Mouse (Mus musculus) megakaryocyte, adult 5-6 weeks (primary cell): ENCODE measurements at regions not wholly inside any gene's neighbourhood (a gene's known extent, or its start where the extent isn't known, plus 50 kb on each side); places are given as distances from the start of the nearest gene placed in this dataset.

Experiments used
- ATAC-seq: 2 replicates; pipeline ENCODE4 v1.8.0; 2016; ENCODE audit warnings: mild to moderate bottlenecking, inconsistent platforms; ENCODE audit not compliant: poor library complexity, severe bottlenecking

GRCm38 (mm10) chr6:49523184-49523583 lies 127.8 kb downstream of the Stk31 start:
- ATAC-seq, result no peak

DNA sequence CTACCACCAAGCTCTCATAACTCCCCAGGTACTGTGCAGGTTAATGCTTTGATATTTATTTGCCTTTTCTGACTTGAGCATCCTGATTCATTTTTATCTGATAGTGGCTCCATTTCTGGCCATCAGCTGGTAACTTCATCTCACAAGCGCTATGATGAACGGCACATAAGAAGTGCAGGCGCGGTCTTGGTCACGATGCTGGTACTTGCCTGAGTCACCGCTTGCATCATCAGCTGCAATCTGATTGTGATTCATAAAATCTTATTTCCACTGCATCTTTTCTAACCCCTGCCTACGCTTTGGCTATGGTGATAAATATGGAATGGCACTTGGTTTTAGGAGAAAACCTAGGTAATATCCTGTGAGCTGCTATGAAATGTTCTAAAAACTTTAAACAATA lies 128.3 kb downstream of the Stk31 start:
- no peak for ATAC-seq

- ATAC-seq, result no peak
Measured at GRCm38 (mm10) chr6:49533956-49534355, 138.6 kb downstream of the Stk31 start.

DNA sequence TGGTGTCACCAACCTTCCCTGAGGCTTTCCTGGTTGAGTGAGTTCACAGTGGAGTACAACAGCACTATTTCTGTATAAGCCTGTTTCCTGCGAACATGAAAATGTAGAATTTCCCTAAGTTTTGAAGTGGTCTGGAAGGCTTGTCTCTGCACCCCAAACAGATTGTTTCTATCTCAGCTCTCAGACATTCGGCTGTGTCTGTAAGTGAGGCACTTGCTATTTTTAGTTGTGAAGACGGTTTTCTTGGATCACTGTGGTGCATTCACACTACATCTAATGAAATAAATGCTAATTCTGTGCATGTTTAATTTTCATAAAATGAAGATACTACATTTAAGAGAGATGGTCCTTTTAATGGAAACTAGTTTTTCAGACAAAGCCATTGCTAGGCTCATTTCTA lies 139.1 kb downstream of the Stk31 start:
- no peak for ATAC-seq

GRCm38 (mm10) chr6:49544946-49545345 lies 149.5 kb downstream of the Stk31 start:
- no peak for ATAC-seq

GRCm38 (mm10) chr6:49555069-49555468 lies 159.7 kb downstream of the Stk31 start:
- no peak for ATAC-seq

- no peak for ATAC-seq
Measured at GRCm38 (mm10) chr6:49558508-49558907, 163.1 kb downstream of the Stk31 start.

- ATAC-seq, result no peak
Measured at GRCm38 (mm10) chr6:49559112-49559511, 163.7 kb downstream of the Stk31 start.

DNA sequence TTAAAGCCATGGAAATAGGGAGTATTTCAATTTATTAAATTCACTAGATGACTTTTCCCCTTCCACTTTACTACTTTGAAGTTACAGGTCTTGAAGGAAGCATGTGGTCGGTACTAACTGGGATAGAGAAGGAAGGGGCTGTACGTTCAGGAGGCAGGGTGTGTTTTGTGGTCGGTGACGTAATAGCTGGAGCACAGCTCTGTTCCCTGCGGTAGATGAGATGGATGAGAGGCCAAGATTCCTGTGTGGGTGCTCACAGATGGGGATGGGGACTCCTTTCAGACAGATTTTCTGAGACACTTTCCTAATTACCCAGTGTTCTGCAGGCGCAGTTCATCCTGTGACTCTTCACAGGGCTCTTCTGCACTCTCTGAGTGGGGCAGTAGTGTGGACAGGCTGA lies 182.9 kb downstream of the Stk31 start:
- no peak for ATAC-seq

- no peak for ATAC-seq
Measured at GRCm38 (mm10) chr6:49579691-49580090, 184.3 kb downstream of the Stk31 start.

DNA sequence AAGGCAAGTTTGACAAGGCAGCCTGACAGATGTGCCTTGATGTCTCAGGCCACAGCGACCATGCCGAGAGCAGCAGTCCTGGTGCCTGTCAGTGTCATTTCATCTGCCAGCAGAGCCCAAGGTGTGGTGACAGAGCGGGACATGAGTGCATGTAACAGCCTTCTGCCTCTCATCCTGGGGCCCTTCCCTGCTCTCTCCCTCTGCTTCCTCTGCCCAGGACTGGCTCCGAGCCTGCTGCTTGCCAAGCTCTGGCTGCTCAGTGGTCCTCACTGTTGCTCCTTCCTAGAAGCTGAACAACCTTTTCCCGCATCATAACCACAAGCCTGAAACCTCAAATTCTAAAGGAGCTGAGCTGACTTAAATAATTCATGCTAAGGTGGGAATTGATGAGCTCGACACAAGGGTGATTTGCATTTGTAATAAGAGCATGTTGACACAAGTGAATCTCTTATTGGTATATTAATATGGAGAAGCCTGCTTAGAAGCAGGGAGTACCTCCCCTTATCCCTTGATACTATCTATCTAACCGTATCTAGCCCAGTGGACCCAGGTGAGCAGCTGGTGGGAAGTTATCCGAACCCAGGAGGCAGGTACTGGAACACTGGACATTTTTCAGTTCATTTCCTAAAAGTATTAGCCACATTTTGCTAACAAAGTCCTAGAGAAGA lies 186.8 kb downstream of the Stk31 start:
- no peak for ATAC-seq

GRCm38 (mm10) chr6:49586553-49586952 lies 191.1 kb downstream of the Stk31 start:
- ATAC-seq, result no peak

DNA sequence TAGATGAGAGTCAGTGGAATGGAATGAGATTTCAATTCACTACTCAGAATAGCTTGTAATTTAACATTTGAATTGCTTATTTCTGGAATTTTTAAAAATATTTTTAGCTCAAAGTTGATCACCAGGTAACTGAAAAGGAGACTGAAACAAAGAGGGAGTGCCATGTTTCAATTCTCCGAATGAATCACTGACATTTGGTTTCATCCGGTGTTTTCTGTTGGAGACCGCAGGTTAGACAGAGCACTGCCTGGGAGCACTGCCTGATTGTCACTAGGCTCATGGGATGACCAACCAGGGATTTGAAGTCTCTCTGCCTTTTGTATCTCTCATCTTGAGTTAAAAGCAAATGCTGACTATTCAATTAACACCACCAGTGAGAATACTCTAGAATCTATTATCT lies 193.3 kb downstream of the Stk31 start:
- no peak for ATAC-seq

DNA sequence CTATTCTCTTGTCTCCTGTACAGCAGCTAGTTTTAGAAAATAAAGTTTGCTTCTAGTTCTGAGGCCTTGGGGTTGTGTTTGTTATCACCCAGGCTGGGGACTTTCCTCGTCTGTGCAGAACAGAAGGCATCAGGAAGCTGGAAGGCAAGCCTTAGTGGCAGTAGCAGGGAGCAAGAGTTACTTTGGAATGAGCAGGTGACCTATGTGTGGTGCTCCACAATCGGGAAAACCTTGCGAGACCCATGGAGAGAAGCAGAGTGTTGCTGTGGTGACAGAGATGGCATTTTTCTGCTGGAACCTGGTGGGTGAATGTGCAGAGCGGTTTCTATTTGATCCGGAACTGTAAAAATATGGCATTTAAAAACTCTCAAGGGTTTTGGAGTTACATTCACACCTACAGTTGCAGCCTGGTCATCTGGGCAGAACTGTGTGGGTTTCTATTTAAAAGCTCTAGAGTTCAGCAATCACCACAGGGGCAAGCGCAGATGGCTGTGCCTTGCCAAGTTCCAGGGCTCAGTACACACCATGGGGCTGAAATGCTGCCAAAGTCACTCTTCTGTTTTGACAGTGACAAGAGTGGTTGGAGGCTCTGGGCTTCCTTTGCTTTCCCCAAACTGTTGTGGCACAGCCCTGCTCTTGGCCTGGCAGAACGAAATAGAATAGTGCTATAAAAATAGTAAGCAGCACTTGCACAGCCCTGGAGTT lies 195.7 kb downstream of the Stk31 start:
- ATAC-seq, result no peak

DNA sequence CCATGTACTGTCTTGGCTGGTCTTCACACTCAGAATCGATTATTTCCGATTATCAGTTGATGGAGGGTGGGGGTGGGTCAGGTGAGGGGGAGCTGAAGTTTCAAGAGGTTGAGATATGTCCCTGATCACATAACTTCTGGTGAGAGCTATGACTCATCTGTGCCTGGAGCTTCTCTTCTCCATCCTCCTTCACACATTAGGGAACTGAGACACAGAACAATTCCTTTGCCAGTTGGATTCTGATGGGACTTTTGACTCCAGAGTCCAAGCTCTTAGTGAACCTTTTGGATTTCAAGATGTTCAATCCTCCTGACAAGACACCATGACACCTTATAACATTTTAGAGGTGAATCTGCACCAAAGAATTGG lies 196.2 kb downstream of the Stk31 start:
- ATAC-seq, result no peak

DNA sequence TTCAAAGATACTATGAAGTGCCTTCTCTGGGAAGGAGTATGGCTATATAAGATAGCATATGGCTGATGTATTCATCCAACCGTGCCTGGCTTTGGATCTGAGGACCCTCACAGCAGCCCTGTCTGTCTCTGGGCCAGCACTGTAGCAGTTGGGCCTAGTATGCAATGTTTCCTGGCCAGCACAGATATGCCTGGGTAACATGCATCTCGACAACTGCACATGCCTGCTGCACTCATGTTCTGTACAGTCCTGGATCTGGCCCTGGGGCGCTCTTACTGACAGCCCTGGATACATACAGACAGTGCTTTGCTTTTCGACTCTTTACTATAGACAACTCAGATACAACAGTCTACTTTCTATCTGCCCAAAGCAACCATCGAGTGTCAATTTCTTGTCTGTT lies 197.3 kb downstream of the Stk31 start:
- ATAC-seq, result no peak

DNA sequence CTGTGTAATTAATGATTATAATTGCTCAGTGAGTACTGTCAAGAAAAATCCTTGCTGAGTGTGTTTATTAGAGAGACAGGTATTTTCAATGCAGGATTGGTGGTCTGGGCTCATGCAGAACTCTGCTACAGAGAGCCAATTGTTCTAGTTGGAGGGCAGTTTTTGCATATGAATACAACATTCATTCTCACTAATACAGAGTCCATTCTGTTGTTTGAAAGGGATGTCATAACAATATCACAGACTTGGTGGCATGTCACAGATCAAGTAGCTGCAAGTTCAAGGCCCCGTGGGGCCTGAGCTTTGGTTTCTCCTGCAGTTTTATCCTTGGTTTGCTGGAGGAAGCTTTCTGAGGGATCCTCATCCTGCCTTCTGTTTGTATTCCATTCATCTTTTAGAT lies 207.8 kb downstream of the Stk31 start:
- no peak for ATAC-seq

DNA sequence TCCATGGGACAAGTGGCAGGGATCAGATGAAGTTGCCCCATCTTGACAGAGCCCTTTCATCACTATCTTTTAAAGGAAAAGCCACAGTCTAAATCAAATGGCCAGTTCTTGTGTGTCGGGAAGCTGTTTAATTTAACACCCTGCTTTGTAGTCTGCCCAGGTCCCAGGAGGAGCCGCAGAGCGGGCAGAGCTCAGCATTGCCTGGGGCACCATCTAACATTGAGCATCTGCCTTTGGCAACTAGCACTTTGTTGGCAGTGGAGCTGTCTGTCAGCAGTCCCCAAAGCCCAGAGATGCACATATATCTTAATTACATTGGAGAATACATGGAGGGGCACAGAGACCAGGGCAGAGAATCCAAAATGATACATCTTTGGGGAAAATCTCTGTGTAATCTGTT lies 208.4 kb downstream of the Stk31 start:
- ATAC-seq, result no peak

DNA sequence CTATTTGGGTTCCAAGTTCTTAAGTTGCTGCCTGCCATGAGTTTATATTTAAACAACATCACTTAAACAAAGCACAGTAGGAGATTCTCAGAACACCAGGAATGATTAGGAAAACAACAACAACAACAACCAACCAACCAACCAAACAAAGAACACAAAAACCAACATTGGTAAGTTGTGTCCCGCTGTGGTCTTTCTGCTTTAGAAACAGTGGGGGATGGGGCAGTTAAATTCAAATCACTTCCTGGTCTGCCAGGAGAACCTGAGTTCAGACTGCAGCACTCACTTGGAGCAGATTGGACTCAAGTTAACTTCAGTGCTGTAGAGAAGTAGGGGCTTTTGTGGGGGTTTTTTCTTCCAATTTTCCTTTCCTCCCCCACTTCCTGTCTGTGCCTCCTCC lies 210.6 kb downstream of the Stk31 start:
- no peak for ATAC-seq

DNA sequence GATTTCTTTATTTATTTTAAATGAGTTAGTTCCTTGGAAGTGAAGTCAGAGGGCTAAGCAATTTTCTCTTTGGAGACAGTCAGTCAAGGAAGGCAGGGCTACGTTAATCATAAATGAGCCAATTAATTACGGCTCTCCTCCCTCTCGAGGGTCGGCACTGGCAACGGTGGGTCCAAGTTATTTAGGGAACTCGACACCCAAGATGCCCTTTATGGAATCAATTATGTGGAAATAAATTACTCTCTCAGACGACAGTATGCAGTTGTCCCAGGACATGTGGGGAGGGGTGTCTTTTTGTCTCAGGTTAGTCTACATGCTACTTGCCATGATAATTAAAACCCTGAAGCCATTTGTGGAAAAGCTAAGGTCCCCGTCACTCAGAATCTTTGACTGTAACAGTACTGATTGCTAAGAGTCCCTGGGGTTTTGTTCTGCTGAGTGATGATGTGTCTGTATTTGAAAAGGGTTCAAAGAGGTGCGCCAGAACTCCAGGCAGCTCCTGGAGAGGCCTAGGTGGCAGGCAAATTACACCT lies 211.3 kb downstream of the Stk31 start:
- ATAC-seq, result no peak

GRCm38 (mm10) chr6:49624080-49624479 lies 198.4 kb upstream of the Npy start:
- no peak for ATAC-seq

GRCm38 (mm10) chr6:49624564-49624963 lies 197.9 kb upstream of the Npy start:
- ATAC-seq, result no peak
